Mouse (Mus musculus) heart, embryonic 14.5 days (tissue): ENCODE data around the gene Fnip2. TPM values are rescaled to one million over a fixed set of nuclear protein-coding genes. Genes with fewer than 3 reads are reported as not detected.

Experiments used
- ATAC-seq: fragments of 200-750 bp; cut with Nextera tagmentation; 2 replicates; pipeline ENCODE4 v1.8.0; 2017; ENCODE audit warnings: low read depth, moderate TSS enrichment; ENCODE audit not compliant: insufficient number of reproducible peaks, insufficient read depth, low FRiP score
- H3K27ac ChIP-seq, 2 experiments: fragments of 200-500 bp in 1 of 2; fragments of 300-500 bp in 1 of 2; sonication (generic) in 1 of 2; replicated peaks in 1 of 2; 2 replicates each; pipeline ENCODE4 v1.5.1; 2012 to 2014; ENCODE audit warnings: low read depth in 2 of 2, low read length in 2 of 2, control low read depth in 1 of 2, mild to moderate bottlenecking in 1 of 2, mixed read lengths in 1 of 2; ENCODE audit not compliant: control insufficient read depth in 1 of 2, insufficient read depth in 1 of 2
- H3K27me3 ChIP-seq: fragments of 300-500 bp; sonication (generic); 2 replicates; pipeline ENCODE4 v1.6.1; 2014; ENCODE audit warnings: mild to moderate bottlenecking, low read length, control low read depth; ENCODE audit not compliant: control insufficient read depth, insufficient read depth
- H3K36me3 ChIP-seq: fragments of 300-500 bp; sonication (generic); 2 replicates; pipeline ENCODE4 v1.6.1; 2014; ENCODE audit warnings: mild to moderate bottlenecking, control low read depth, low read length, mixed read lengths; ENCODE audit not compliant: control insufficient read depth, insufficient read depth
- H3K4me1 ChIP-seq, 2 experiments: fragments of 200-500 bp in 1 of 2; fragments of 300-500 bp in 1 of 2; sonication (generic) in 1 of 2; 2 replicates each; pipeline ENCODE4 v1.6.1; 2012 to 2014; ENCODE audit warnings: low read length in 2 of 2, control low read depth in 1 of 2, mixed read lengths in 1 of 2; ENCODE audit not compliant: control insufficient read depth in 2 of 2, insufficient read depth in 2 of 2
- H3K4me2 ChIP-seq: fragments of 300-500 bp; sonication (generic); 2 replicates; pipeline ENCODE4 v1.6.1; 2014; ENCODE audit warnings: mild to moderate bottlenecking, low read length
- H3K4me3 ChIP-seq, 2 experiments: fragments of 200-500 bp in 1 of 2; fragments of 300-500 bp in 1 of 2; sonication (generic) in 1 of 2; 2 replicates each; pipeline ENCODE4 v1.5.1; 2012 to 2014; ENCODE audit warnings: low read length in 2 of 2, mild to moderate bottlenecking in 2 of 2, control low read depth in 1 of 2, low read depth in 1 of 2, moderate library complexity in 1 of 2; ENCODE audit not compliant: control insufficient read depth in 1 of 2, insufficient read depth in 1 of 2
- H3K9ac ChIP-seq: fragments of 300-500 bp; sonication (generic); 2 replicates; pipeline ENCODE4 v1.6.1; 2014; ENCODE audit warnings: mild to moderate bottlenecking, low read length
- H3K9me3 ChIP-seq: fragments of 300-500 bp; sonication (generic); 2 replicates; pipeline ENCODE4 v1.6.1; 2016; ENCODE audit warnings: low read length, control low read depth; ENCODE audit not compliant: control insufficient read depth
- WGBS: fragments of 180-500 bp; shearing (Covaris S2); extraction: QIAGEN DNeasy Blood & Tissue Kit; methylation state at CpG from one replicate; pipeline ENCODE4 v1.1.7; 2014; 5-methylcytosine and 5-hydroxymethylcytosine counted together
- polyA plus RNA-seq: library from polyadenylated mRNA; unstranded; fragments of >200 nt; fragmentation: Nextera tagmentation; extraction: Ambion mirVana; gene quantifications from 2 replicates; pipeline ENCODE4 v1.2.1, GENCODE M21; 2014

The Fnip2 gene
- polyA plus RNA-seq, 1 experiment from 2014 or later: 4.3 TPM

DNA sequence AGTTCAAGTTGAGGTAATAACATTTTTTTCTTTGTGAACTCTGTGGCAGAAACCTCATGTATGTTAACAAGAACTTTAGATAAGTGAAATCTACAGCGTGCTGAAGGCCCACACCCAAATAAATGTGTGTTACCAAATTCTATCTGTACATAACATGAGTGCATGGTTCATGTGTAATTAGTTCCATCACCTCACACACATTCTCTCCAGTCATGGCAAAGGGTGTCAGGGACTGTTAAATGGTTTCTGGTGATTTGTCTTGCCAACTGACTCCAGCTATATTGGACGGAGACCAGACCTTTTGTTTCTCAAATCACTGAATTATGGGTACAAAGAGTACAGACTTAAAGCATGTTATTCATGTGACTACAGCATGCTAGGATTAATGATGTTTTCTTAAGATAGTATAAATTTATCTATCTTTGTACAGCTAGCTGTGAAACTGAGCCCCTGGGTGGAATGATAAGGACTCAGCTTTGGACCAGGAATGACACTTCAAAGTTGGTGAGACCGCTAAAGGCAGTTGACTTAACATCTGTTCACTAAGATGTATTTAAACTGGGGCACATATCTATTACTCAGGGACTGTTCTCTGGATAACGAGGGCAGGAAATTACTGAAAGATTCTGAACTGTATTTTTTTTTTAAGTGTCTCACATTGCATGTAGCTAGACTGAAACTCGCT is 12.4 kb upstream of the Fnip2 start:
- no peak overlapping the region for H3K27ac ChIP-seq
- no peak overlapping the region for H3K9ac ChIP-seq
- no peaks in the 10 kb centered on the region for H3K9me3 ChIP-seq
- ATAC-seq: no peak
- H3K4me2 ChIP-seq: no peak overlapping the region
- WGBS: 55% methylated on average over 5 of the region's 5 CpGs
- no peaks in the 10 kb centered on the region for H3K36me3 ChIP-seq
- H3K27me3 ChIP-seq: no peaks in the 10 kb centered on the region
- H3K4me3 ChIP-seq: no peak overlapping the region
- peaks cover 5 to 6% of the 10 kb centered on the region in 2 experiments; a peak in 3 of 4 replicates for H3K4me1 ChIP-seq

GRCm38 (mm10) chr3:79578164-79578563 is 10.6 kb upstream of the Fnip2 start:
- no peak for ATAC-seq
- Histone ChIP-seq H3K9me3 (no peaks in the 10 kb centered on the region), H3K27me3 (no peaks in the 10 kb centered on the region), H3K4me1 (peaks cover 5 to 6% of the 10 kb centered on the region in 2 experiments; a peak in 3 of 4 replicates), H3K4me3 (no peak overlapping the region), H3K4me2 (no peak overlapping the region), H3K36me3 (no peaks in the 10 kb centered on the region), H3K9ac (no peak overlapping the region), H3K27ac (no peak overlapping the region)
- 74% methylated on average over 6 of the region's 6 CpGs for WGBS

- Histone ChIP-seq H3K27ac (no peak overlapping the region), H3K9ac (no peak overlapping the region), H3K4me3 (no peak overlapping the region), H3K4me1 (peaks cover 5 to 6% of the 10 kb centered on the region in 2 experiments; a peak in 3 of 4 replicates), H3K9me3 (no peaks in the 10 kb centered on the region), H3K36me3 (no peaks in the 10 kb centered on the region), H3K4me2 (no peak overlapping the region), H3K27me3 (no peaks in the 10 kb centered on the region)
- ATAC-seq: no peak
- 61% methylated on average over 6 of the region's 6 CpGs for WGBS
Measured at GRCm38 (mm10) chr3:79577606-79578005, 10.0 kb upstream of the Fnip2 start.

- WGBS: 11% methylated on average over 5 of the region's 5 CpGs
- Histone ChIP-seq H3K9me3 (no peaks in the 10 kb centered on the region), H3K4me3 (no peak overlapping the region), H3K27ac (no peak overlapping the region), H3K4me2 (peak overlapping the region; percentile 19; the same call in 1 of the 2 replicates), H3K4me1 (peaks cover 5 to 6% of the 10 kb centered on the region in 2 experiments; a peak in 3 of 4 replicates), H3K27me3 (no peaks in the 10 kb centered on the region), H3K9ac (peak overlapping the region; percentile 5; the same call in 1 of the 2 replicates), H3K36me3 (no peaks in the 10 kb centered on the region)
- ATAC-seq: no peak
Measured at GRCm38 (mm10) chr3:79576865-79577264, 9.3 kb upstream of the Fnip2 start.

DNA sequence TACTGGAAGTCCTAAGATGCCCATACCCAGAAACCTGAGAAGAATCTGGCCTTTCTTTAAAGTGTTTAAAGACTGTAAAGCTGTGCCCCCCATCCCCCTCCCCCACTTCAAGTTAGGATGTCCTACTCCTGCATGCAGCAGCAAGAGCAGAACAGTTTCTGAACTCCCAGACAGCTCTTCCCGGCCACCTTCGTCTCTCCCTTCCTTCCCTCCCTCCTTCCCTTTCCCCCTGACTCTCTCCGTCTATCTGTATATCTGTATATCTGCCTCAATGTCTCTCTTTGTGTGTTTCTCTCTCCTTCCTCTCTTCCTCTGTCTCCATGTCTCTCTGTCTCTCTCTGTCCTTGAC is 8.8 kb upstream of the Fnip2 start:
- peaks cover 5 to 6% of the 10 kb centered on the region in 2 experiments; a peak in 3 of 4 replicates for H3K4me1 ChIP-seq
- H3K9ac ChIP-seq: peak overlapping the region; percentile 5; the same call in 1 of the 2 replicates
- 16% methylated on average over 3 of the region's 3 CpGs for WGBS
- no peaks in the 10 kb centered on the region for H3K9me3 ChIP-seq
- no peaks in the 10 kb centered on the region for H3K36me3 ChIP-seq
- no peak overlapping the region for H3K27ac ChIP-seq
- no peak overlapping the region for H3K4me3 ChIP-seq
- H3K27me3 ChIP-seq: no peaks in the 10 kb centered on the region
- no peak for ATAC-seq
- H3K4me2 ChIP-seq: peak overlapping the region; percentile 19; the same call in 1 of the 2 replicates

- Histone ChIP-seq H3K27ac (no peak overlapping the region), H3K4me3 (no peak overlapping the region), H3K4me2 (0 out of 2 replicates have a peak overlapping the region, but pooled peaks have one; percentile 19), H3K36me3 (no peaks in the 10 kb centered on the region), H3K4me1 (peaks cover 5 to 6% of the 10 kb centered on the region in 2 experiments; a peak in 3 of 4 replicates), H3K27me3 (no peaks in the 10 kb centered on the region), H3K9ac (0 out of 2 replicates have a peak overlapping the region, but pooled peaks have one; percentile 5), H3K9me3 (no peaks in the 10 kb centered on the region)
- no peak for ATAC-seq
- 43% methylated on average over 10 of the region's 10 CpGs for WGBS
Measured at GRCm38 (mm10) chr3:79575576-79576467, 8.2 kb upstream of the Fnip2 start.

DNA sequence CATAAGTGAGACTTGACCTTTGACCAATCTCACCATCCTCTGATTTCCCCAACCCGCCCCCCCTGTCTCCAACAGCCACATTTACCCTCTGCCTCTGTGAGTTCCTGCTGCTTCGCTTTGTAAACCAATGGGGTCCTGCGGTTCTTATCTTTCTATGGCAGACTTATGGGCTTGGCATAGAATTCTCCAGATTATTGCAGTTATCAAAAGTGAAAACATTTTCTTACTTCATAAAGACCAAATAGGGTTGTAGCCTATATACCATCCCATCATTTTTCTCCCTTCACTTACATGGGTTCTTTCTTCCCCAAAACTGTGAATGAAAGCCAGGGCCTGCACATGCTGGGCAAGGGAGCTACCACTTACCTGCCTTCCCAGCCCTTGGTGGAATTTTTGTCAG is 6.7 kb upstream of the Fnip2 start:
- 79% methylated on average over 3 of the region's 3 CpGs for whole genome bisulfite sequencing
- Histone ChIP-seq H3K36me3 (no peaks in the 10 kb centered on the region), H3K4me1 (peaks cover 5 to 6% of the 10 kb centered on the region in 2 experiments; a peak in 3 of 4 replicates), H3K9me3 (no peaks in the 10 kb centered on the region), H3K4me3 (no peak overlapping the region), H3K27ac (no peak overlapping the region), H3K9ac (no peak overlapping the region), H3K4me2 (no peak overlapping the region), H3K27me3 (no peaks in the 10 kb centered on the region)
- no peak for ATAC-seq
